Mouse (Mus musculus): ENCODE data around the gene Ppm1h. TPM values are rescaled to one million over a fixed set of nuclear protein-coding genes. Genes with fewer than 3 reads are reported as not detected.

Ppm1h gene
- total and polyA plus RNA-seq, 3 experiments = 6.9 to 14.9 TPM; not detected in 1

- H3K36me3 ChIP-seq (ENCODE audit: control insufficient read depth in 1 of 2, insufficient read depth in 2 of 2, low read length in 2 of 2) = no peaks in the 10 kb centered on the region
- no peak overlapping the region for H3K4me3 ChIP-seq (ENCODE audit: control insufficient read depth in 1 of 2, insufficient read depth in 1 of 2, low read depth in 2 of 2, low read length in 2 of 2)
- H3K27me3 ChIP-seq (ENCODE audit: control insufficient read depth in 1 of 2, insufficient read depth in 2 of 2, low read length in 2 of 2) = peaks cover 0 to 4% of the 10 kb centered on the region in 2 experiments; a peak in 2 of 4 replicates
- H3K9ac ChIP-seq (ENCODE audit: control insufficient read depth, low read depth, low read length, poor library complexity, severe bottlenecking) = no peak overlapping the region
- no peak for DNase-seq (ENCODE audit: low read depth, low spot score)
- no peaks in the 10 kb centered on the region for H3K79me2 ChIP-seq (ENCODE audit: control insufficient read depth, insufficient read depth, low read length, poor library complexity)
- no peaks in the 10 kb centered on the region for H3K9me3 ChIP-seq (replicated peaks; ENCODE audit: insufficient read depth, low read length)
- TF ChIP-seq RCOR1 (IDR thresholded peaks at IDR 0.05; ENCODE audit: low read depth, low read length) = no peak
- no peak for TF ChIP-seq ZKSCAN1 (IDR thresholded peaks at IDR 0.05; ENCODE audit: low read depth, low read length)
- TF ChIP-seq UBTF (IDR thresholded peaks at IDR 0.05; ENCODE audit: borderline replicate concordance, insufficient read depth, low read depth, low read length) = no peak
- no peak for TF ChIP-seq E2F4 (IDR thresholded peaks at IDR 0.05; ENCODE audit: borderline replicate concordance, low read depth, low read length)
- no peak for TF ChIP-seq TBP (IDR thresholded peaks at IDR 0.05; ENCODE audit: low read depth, low read length)
- TF ChIP-seq MXI1 (IDR thresholded peaks at IDR 0.05; ENCODE audit: low read depth, low read length) = no peak
- TF ChIP-seq GABPA (IDR thresholded peaks at IDR 0.05; ENCODE audit: low read depth, low read length) = no peak
- TF ChIP-seq TCF12 (IDR thresholded peaks at IDR 0.05; ENCODE audit: low read depth, low read length) = no peak
- TF ChIP-seq NELFE (IDR thresholded peaks at IDR 0.05; ENCODE audit: low read depth, low read length) = no peak
- no peak for TF ChIP-seq HCFC1 (IDR thresholded peaks at IDR 0.05; ENCODE audit: low read depth, low read length)
- no peak for TF ChIP-seq MAX (IDR thresholded peaks at IDR 0.05; ENCODE audit: low read length)
- TF ChIP-seq USF2 (IDR thresholded peaks at IDR 0.05; ENCODE audit: borderline replicate concordance in 1 of 2, insufficient read depth in 1 of 2, low read depth in 1 of 2, low read length in 2 of 2) = no peak
- no peak for TF ChIP-seq ETS1 (IDR thresholded peaks at IDR 0.05; ENCODE audit: low read depth, low read length)
- no peaks in the 10 kb centered on the region for H3K4me1 ChIP-seq (ENCODE audit: control insufficient read depth in 1 of 2, insufficient read depth in 2 of 2, low read length in 2 of 2)
- no peak overlapping the region for H3K27ac ChIP-seq (ENCODE audit: control insufficient read depth, low read depth, low read length)
Observed at GRCm38 (mm10) chr10:122765521-122765920, 87.0 kb downstream of the Ppm1h start.

- H3K36me3 ChIP-seq (ENCODE audit: control insufficient read depth in 1 of 2, insufficient read depth in 2 of 2, low read length in 2 of 2) = no peaks in the 10 kb centered on the region
- TF ChIP-seq MYC (IDR thresholded peaks at IDR 0.05; ENCODE audit: low read depth, low read length) = no peak
- no peak for TF ChIP-seq POLR2AphosphoS2 (IDR thresholded peaks at IDR 0.05; ENCODE audit: low read length)
- no peak for TF ChIP-seq NELFE (IDR thresholded peaks at IDR 0.05; ENCODE audit: low read depth, low read length)
- no peak for TF ChIP-seq USF1 (IDR thresholded peaks at IDR 0.05; ENCODE audit: low read depth, low read length)
- no peak for TF ChIP-seq TCF12 (IDR thresholded peaks at IDR 0.05; ENCODE audit: low read depth, low read length)
- no peak for TF ChIP-seq CHD2 (IDR thresholded peaks at IDR 0.05; ENCODE audit: low read length)
- TF ChIP-seq EP300 (IDR thresholded peaks at IDR 0.05; ENCODE audit: low read depth in 1 of 2, low read length in 2 of 2) = no peak
- no peak for TF ChIP-seq POLR2A (IDR thresholded peaks at IDR 0.05; ENCODE audit: control insufficient read depth in 1 of 2, insufficient read depth in 1 of 2, low read depth in 1 of 2, low read length in 2 of 2, poor library complexity in 1 of 2)
- TF ChIP-seq ZKSCAN1 (IDR thresholded peaks at IDR 0.05; ENCODE audit: low read depth, low read length) = no peak
- TF ChIP-seq ETS1 (IDR thresholded peaks at IDR 0.05; ENCODE audit: low read depth, low read length) = no peak
- TF ChIP-seq MXI1 (IDR thresholded peaks at IDR 0.05; ENCODE audit: low read depth, low read length) = no peak
- no peak for TF ChIP-seq MEF2A (IDR thresholded peaks at IDR 0.05; ENCODE audit: extremely low read depth, insufficient replicate concordance, low read depth, low read length, poor library complexity, severe bottlenecking)
- TF ChIP-seq JUND (IDR thresholded peaks at IDR 0.05; ENCODE audit: low read depth, low read length) = no peak
- TF ChIP-seq UBTF (IDR thresholded peaks at IDR 0.05; ENCODE audit: borderline replicate concordance, insufficient read depth, low read depth, low read length) = no peak
- no peak for TF ChIP-seq SMC3 (IDR thresholded peaks at IDR 0.05; ENCODE audit: low read depth, low read length)
- H3K4me1 ChIP-seq (ENCODE audit: control insufficient read depth in 1 of 2, insufficient read depth in 2 of 2, low read length in 2 of 2) = no peaks in the 10 kb centered on the region
Observed at GRCm38 (mm10) chr10:122765992-122766391, 87.4 kb downstream of the Ppm1h start.

More at GRCm38 (mm10) chr10:122765992-122766391, 87.4 kb downstream of the Ppm1h start:
- Histone ChIP-seq H3K27me3 (ENCODE audit: control insufficient read depth in 1 of 2, insufficient read depth in 2 of 2, low read length in 2 of 2) (peaks cover 0 to 4% of the 10 kb centered on the region in 2 experiments; a peak in 2 of 4 replicates), H3K27ac (ENCODE audit: control insufficient read depth, low read depth, low read length) (no peak overlapping the region), H3K4me3 (ENCODE audit: control insufficient read depth in 1 of 2, insufficient read depth in 1 of 2, low read depth in 2 of 2, low read length in 2 of 2) (no peak overlapping the region), H3K9me3 (replicated peaks; ENCODE audit: insufficient read depth, low read length) (no peaks in the 10 kb centered on the region), H3K9ac (ENCODE audit: control insufficient read depth, low read depth, low read length, poor library complexity, severe bottlenecking) (no peak overlapping the region), H3K79me2 (ENCODE audit: control insufficient read depth, insufficient read depth, low read length, poor library complexity) (no peaks in the 10 kb centered on the region)
- DNase-seq (ENCODE audit: low read depth, low spot score) = no peak
